Mouse (Mus musculus) fat pad, adult 2 months (tissue): ENCODE results near the gene Agtpbp1.

Experiments
- DNase-seq: peaks from one replicate; pipeline ENCODE4 v3.0.0-alpha.2; 2011; ENCODE audit warnings: low read depth, low spot score; ENCODE audit errors: extremely low read depth

The Agtpbp1 gene

GRCm38 (mm10) chr13:59439683-59440082 is 145.3 kb downstream of the Agtpbp1 start:
- DNase-seq, result no peak

- DNase-seq, result no peak
Observed at GRCm38 (mm10) chr13:59434554-59434953, 150.5 kb downstream of the Agtpbp1 start.

- no peak for DNase-seq
Observed at GRCm38 (mm10) chr13:59431124-59431864, 153.7 kb downstream of the Agtpbp1 start.

GRCm38 (mm10) chr13:59429369-59429768 is 155.7 kb downstream of the Agtpbp1 start:
- no peak for DNase-seq

- DNase-seq, result no peak
Observed at GRCm38 (mm10) chr13:59423871-59424270, 161.2 kb downstream of the Agtpbp1 start.

GRCm38 (mm10) chr13:59416530-59417230 is 168.3 kb downstream of the Agtpbp1 start:
- DNase-seq, result no peak

- DNase-seq, result no peak
Observed at GRCm38 (mm10) chr13:59413885-59414284, 171.1 kb downstream of the Agtpbp1 start.

GRCm38 (mm10) chr13:59412672-59413071 is 172.4 kb downstream of the Agtpbp1 start:
- no peak for DNase-seq

- DNase-seq, result no peak
Observed at GRCm38 (mm10) chr13:59407182-59407581, 177.8 kb downstream of the Agtpbp1 start.

GRCm38 (mm10) chr13:59402026-59402775 is 182.8 kb downstream of the Agtpbp1 start:
- no peak for DNase-seq

- DNase-seq, result no peak
Observed at GRCm38 (mm10) chr13:59397571-59397970, 187.5 kb downstream of the Agtpbp1 start.
